Mouse (Mus musculus) hindbrain, embryonic 13.5 days (tissue): ENCODE data around the gene Sec23b. TPM values are rescaled to one million over a fixed set of nuclear protein-coding genes. Genes with fewer than 3 reads are reported as not detected.
"Not testable (repeated sequence)": the region's sequence is repeated elsewhere in the genome, so short reads cannot be mapped to it uniquely, and the experiment has no call there.

Experiments
- ATAC-seq: fragments of 200-750 bp; cut with Nextera tagmentation; 2 replicates; pipeline ENCODE4 v1.8.0; 2017; ENCODE audit warnings: moderate TSS enrichment; ENCODE audit not compliant: low FRiP score
- H3K27ac ChIP-seq: fragments of 300-500 bp; sonication (generic); 2 replicates; pipeline ENCODE4 v1.5.1; 2015; ENCODE audit warnings: inconsistent platforms, mild to moderate bottlenecking, moderate library complexity
- H3K27me3 ChIP-seq: fragments of 300-500 bp; sonication (generic); 2 replicates; pipeline ENCODE4 v1.6.1; 2015; ENCODE audit warnings: mild to moderate bottlenecking, inconsistent platforms
- H3K36me3 ChIP-seq: fragments of 300-500 bp; sonication (generic); 2 replicates; pipeline ENCODE4 v1.6.1; 2015; ENCODE audit warnings: mild to moderate bottlenecking, inconsistent platforms
- H3K4me1 ChIP-seq: fragments of 300-500 bp; sonication (generic); replicated peaks from 2 replicates; pipeline ENCODE4 v1.6.1; 2015; ENCODE audit warnings: inconsistent platforms
- H3K4me2 ChIP-seq: fragments of 300-500 bp; sonication (generic); 2 replicates; pipeline ENCODE4 v1.6.1; 2015; ENCODE audit warnings: inconsistent platforms, mild to moderate bottlenecking, moderate library complexity
- H3K4me3 ChIP-seq: fragments of 300-500 bp; sonication (generic); 2 replicates; pipeline ENCODE4 v1.5.1; 2015; ENCODE audit warnings: mild to moderate bottlenecking, inconsistent platforms
- H3K9ac ChIP-seq: fragments of 300-500 bp; sonication (generic); 2 replicates; pipeline ENCODE4 v1.6.1; 2015; ENCODE audit warnings: mild to moderate bottlenecking, inconsistent platforms
- H3K9me3 ChIP-seq: fragments of 300-500 bp; sonication (generic); 2 replicates; pipeline ENCODE4 v1.6.1; 2016; ENCODE audit warnings: inconsistent platforms
- WGBS: fragments of 180-500 bp; shearing (Covaris S2); methylation state at CpG from one replicate; pipeline ENCODE4 v1.1.7; 2015; 5-methylcytosine and 5-hydroxymethylcytosine counted together
- polyA plus RNA-seq: library from polyadenylated mRNA; unstranded; fragments of >200 nt; fragmentation: Nextera tagmentation; extraction: Ambion mirVana; gene quantifications from 2 replicates; pipeline ENCODE4 v1.2.1, GENCODE M21; 2015

Sec23b gene
- polyA plus RNA-seq, 1 experiment from 2014 or later, result 80.2 TPM

DNA sequence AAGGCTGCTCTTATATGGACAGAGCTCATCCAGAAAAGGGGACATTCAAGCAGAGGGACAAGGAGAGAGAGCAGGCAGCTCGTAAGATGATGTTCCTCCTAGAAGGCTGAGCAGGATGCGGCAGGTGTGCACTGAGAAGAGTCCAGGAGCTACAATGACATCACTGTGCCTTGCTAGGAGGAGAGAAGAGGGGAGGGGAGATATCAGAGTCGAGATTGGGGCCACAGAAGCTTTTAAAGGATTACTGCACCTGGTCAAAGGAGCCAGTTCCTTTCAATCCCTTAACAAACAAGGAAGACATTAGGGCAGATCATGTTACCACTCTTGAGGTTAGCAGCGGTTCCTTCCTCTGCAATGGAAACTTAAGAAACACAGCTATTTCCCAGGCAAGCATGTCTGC is 8.5 kb upstream of the Sec23b start:
- Histone ChIP-seq H3K27me3 (no peaks in the 10 kb centered on the region), H3K27ac (no peak overlapping the region), H3K9me3 (no peaks in the 10 kb centered on the region), H3K4me2 (no peak overlapping the region), H3K9ac (no peak overlapping the region), H3K4me3 (no peak overlapping the region), H3K4me1 (peaks cover 13% of the 10 kb centered on the region), H3K36me3 (peaks cover 44% of the 10 kb centered on the region)
- WGBS, result 90% methylated on average over 4 of the region's 4 CpGs
- ATAC-seq, result no peak

- Histone ChIP-seq H3K4me2 (peak within 1 kb of the TSS; percentile 63), H3K27ac (peak within 1 kb of the TSS; percentile 88), H3K4me1 (peaks cover 18% of the 10 kb centered on the region), H3K4me3 (peak within 1 kb of the TSS; percentile 73), H3K36me3 (peaks cover 19% of the 10 kb centered on the region), H3K27me3 (no peaks in the 10 kb centered on the region), H3K9ac (peak within 1 kb of the TSS; percentile 88), H3K9me3 (no peaks in the 10 kb centered on the region)
- peak; percentile 98 for ATAC-seq
- WGBS, result under 1% methylated on average over 17 of the region's 17 CpGs
Measured at GRCm38 (mm10) chr2:144550529-144550928, 5.5 kb upstream of the Sec23b start, which contains the start of gene Rbbp9. TSS of gene Rbbp9 (minus strand) at chr2:144550869.

DNA sequence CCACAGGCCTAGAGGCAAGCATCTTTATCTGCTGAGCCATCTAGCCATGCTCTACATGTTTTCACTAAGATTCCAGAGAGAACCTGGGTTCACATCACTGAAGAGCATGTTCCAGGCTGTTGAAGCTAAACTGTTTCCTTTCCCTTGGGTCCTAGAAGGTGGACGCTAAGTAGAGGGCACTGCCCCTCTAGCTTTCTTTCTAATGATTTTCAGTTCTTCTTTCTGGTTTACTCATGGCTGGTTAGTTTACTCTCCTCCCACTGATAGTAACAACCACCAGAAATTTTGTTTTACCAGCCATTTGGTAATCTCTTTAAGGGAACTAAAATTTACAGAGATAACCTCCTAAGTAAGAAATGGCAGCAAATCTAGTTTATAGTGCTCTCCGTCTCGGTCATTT is 2.1 kb upstream of the Sec23b start:
- H3K27me3 ChIP-seq, result no peaks in the 10 kb centered on the region
- H3K9ac ChIP-seq, result no peak overlapping the region
- no peak overlapping the region for H3K27ac ChIP-seq
- no peak for ATAC-seq
- H3K36me3 ChIP-seq, result no peaks in the 10 kb centered on the region
- H3K4me2 ChIP-seq, result no peak overlapping the region
- H3K4me3 ChIP-seq, result no peak overlapping the region
- H3K9me3 ChIP-seq, result no peaks in the 10 kb centered on the region
- WGBS, result 95% methylated on average over 3 of the region's 3 CpGs
- peaks cover 28% of the 10 kb centered on the region for H3K4me1 ChIP-seq

DNA sequence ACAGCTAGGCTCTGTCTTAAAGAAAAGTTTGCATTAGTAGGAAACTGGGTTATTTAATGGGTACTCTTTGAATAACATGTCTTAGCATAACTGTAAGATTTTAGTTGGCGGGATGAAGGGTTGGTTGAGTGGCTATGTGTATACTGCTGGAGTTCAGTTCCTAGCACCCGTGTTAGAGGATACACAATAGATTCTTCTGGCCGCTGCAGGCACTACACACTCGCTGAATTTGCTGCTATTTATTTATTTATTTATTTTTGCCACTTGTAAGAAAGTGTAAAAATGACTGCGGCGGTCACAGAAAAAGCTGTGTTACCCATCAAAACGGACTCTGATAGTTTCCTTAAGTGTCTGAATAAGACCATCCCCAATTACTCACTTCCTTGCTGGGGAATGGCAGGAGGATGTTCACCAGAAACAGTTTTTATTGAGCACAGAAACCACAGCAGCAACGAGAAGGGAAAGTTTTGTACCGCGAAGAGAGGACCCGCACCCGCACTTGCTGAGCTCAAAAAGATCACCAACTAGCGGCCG is 676 bp upstream of the Sec23b start:
- WGBS, result 4% methylated on average over 14 of the region's 14 CpGs
- H3K9me3 ChIP-seq, result no peaks in the 10 kb centered on the region
- H3K4me1 ChIP-seq, result peaks cover 16% of the 10 kb centered on the region
- H3K4me3 ChIP-seq, result peak overlapping the region; percentile 75
- no peaks in the 10 kb centered on the region for H3K27me3 ChIP-seq
- peak overlapping the region; percentile 72 for H3K9ac ChIP-seq
- H3K4me2 ChIP-seq, result peak overlapping the region; percentile 71
- H3K27ac ChIP-seq, result peak overlapping the region; percentile 79
- no peak for ATAC-seq
- H3K36me3 ChIP-seq, result peaks cover 12% of the 10 kb centered on the region

DNA sequence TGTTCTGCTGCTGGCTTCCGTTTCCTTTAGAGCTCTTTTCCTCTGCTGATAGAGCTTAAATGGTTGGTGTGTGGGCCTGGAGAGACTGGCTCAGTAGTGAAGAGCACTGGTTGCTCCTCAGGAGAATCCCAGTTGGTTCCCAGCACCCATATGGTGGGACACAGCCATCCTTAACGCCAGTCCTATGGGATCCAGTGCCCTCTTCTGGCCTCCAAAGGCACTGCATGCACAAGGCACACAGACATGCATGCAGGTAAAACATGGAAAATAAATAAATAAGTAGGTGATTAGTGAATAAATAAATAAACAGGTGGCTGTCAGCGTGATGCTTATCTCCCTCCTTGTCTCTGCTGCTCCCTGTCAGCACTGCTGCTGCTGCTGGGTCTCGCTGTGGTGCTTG is 32.7 kb downstream of the Sec23b start:
- no peak overlapping the region for H3K27ac ChIP-seq
- H3K9ac ChIP-seq, result no peak overlapping the region
- ATAC-seq, result no peak
- H3K9me3 ChIP-seq, result no peaks in the 10 kb centered on the region
- H3K4me2 ChIP-seq, result no peak overlapping the region
- peaks cover 65% of the 10 kb centered on the region for H3K36me3 ChIP-seq
- H3K4me1 ChIP-seq, result no peaks in the 10 kb centered on the region
- WGBS, result 80% methylated on average over 4 of the region's 4 CpGs
- H3K4me3 ChIP-seq, result no peak overlapping the region
- H3K27me3 ChIP-seq, result no peaks in the 10 kb centered on the region

DNA sequence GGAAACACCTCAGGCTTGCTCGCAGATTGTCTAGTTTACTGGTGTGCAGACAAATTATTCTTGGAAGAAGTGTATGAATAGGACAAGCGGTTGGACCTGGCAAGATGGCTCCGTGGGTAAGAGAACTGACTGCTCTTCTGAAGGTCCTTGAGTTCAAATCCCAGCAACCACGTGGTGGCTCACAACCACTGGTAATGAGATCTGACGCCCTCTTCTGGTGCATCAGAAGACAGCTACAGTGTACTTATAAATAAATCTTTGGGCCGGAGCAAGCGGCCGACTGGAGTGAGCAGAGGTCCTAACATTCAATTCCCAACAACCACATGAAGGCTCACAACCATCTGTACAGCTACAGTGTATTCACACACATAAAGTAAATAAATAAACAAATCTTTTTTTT is 37.0 kb downstream of the Sec23b start:
- not testable (repeated sequence) for H3K4me1 ChIP-seq, H3K4me2 ChIP-seq, H3K27ac ChIP-seq, H3K27me3 ChIP-seq, H3K4me3 ChIP-seq, H3K9me3 ChIP-seq, ATAC-seq, H3K9ac ChIP-seq
- peaks cover 25% of the 10 kb centered on the region for H3K36me3 ChIP-seq
- WGBS, result 71% methylated on average over 8 of the region's 8 CpGs

GRCm38 (mm10) chr2:144593951-144594651 is 38.1 kb downstream of the Sec23b start, which contains the start of gene Smim26:
TSS of gene Smim26 (plus strand) at chr2:144594054.
- H3K27ac ChIP-seq, result peak within 1 kb of the TSS; percentile 73
- H3K4me2 ChIP-seq, result peak within 1 kb of the TSS; percentile 68
- peak within 1 kb of the TSS; percentile 65 for H3K4me3 ChIP-seq
- no peaks in the 10 kb centered on the region for H3K27me3 ChIP-seq
- H3K36me3 ChIP-seq, result peaks cover 16% of the 10 kb centered on the region
- no peaks in the 10 kb centered on the region for H3K9me3 ChIP-seq
- peaks cover 7% of the 10 kb centered on the region for H3K4me1 ChIP-seq
- 3% methylated on average over 31 of the region's 31 CpGs for WGBS
- peak; percentile 97 for ATAC-seq
- H3K9ac ChIP-seq, result peak within 1 kb of the TSS; percentile 79

DNA sequence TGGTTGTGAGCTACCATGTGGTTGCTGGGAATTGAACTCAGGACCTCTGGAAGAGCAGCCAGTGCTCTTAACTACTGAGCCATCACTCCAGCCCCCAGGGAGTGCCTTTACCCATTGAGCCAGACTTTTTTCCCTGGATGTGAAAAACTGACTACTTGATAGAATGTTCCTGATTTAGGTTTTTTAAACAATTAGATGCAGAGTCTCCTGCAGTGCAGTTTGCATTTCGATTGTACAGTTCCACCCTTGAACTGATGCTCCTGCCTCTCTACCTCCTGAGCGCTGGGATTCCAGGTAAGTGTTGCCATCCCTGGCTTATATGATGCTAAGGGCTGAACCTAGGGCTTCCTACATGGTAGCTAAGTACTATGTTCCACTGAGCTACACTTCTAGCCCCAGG is 42.0 kb downstream of the Sec23b start:
- 77% methylated on average over 2 of the region's 2 CpGs for WGBS

GRCm38 (mm10) chr2:144599831-144600687 is 44.0 kb downstream of the Sec23b start, which contains the start of gene Dtd1:
TSS of gene Dtd1 (plus strand) at chr2:144599897.
- no peaks in the 10 kb centered on the region for H3K27me3 ChIP-seq
- peaks cover 8% of the 10 kb centered on the region; the same call in 1 of the 2 replicates for H3K4me1 ChIP-seq
- WGBS, result 2% methylated on average over 50 of the region's 50 CpGs
- H3K4me3 ChIP-seq, result peak within 1 kb of the TSS; percentile 67
- H3K4me2 ChIP-seq, result peak within 1 kb of the TSS; percentile 65
- peak within 1 kb of the TSS; percentile 87 for H3K9ac ChIP-seq
- no peaks in the 10 kb centered on the region for H3K9me3 ChIP-seq
- ATAC-seq, result peak; percentile 94
- H3K36me3 ChIP-seq, result no peaks in the 10 kb centered on the region
- peak within 1 kb of the TSS; percentile 85 for H3K27ac ChIP-seq

More for the DNA sequence above, 42.0 kb downstream of the Sec23b start:
- H3K27ac ChIP-seq, result no peak overlapping the region
- no peak for ATAC-seq
- peaks cover 16% of the 10 kb centered on the region for H3K4me1 ChIP-seq
- no peak overlapping the region for H3K4me3 ChIP-seq
- no peak overlapping the region for H3K4me2 ChIP-seq
- no peaks in the 10 kb centered on the region for H3K27me3 ChIP-seq
- H3K9ac ChIP-seq, result no peak overlapping the region
- H3K9me3 ChIP-seq, result no peaks in the 10 kb centered on the region
- H3K36me3 ChIP-seq, result no peaks in the 10 kb centered on the region

GRCm38 (mm10) chr2:144601576-144601975 is 45.5 kb downstream of the Sec23b start:
- no peak overlapping the region for H3K9ac ChIP-seq
- no peak for ATAC-seq
- H3K36me3 ChIP-seq, result peaks cover 7% of the 10 kb centered on the region
- H3K27me3 ChIP-seq, result no peaks in the 10 kb centered on the region
- no peaks in the 10 kb centered on the region for H3K9me3 ChIP-seq
- peaks cover 8% of the 10 kb centered on the region; the same call in 1 of the 2 replicates for H3K4me1 ChIP-seq
- 92% methylated on average over 1 of the region's 1 CpGs for WGBS
- no peak overlapping the region for H3K27ac ChIP-seq
- no peak overlapping the region for H3K4me2 ChIP-seq
- H3K4me3 ChIP-seq, result no peak overlapping the region

DNA sequence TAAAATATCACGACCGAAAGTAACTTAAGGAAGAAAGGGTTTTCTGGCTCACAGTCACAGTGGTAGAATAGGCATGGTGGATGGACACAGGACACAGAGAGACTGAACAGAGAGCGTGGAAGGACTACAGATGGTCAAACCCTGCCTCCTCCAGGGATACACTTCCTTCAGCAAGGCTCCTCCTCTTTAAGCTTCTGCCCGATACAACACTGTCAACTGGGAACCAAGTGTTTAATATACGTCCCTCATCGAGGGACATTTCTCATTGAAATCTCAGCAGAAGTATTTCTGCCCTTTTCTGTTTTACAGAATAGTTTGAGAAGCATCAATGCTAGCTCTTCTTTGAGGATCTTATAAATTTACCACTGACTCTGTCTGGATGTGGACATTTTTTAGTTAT is 57.9 kb downstream of the Sec23b start:
- no peak overlapping the region for H3K4me3 ChIP-seq
- H3K27ac ChIP-seq, result no peak overlapping the region
- 95% methylated on average over 6 of the region's 6 CpGs for WGBS
- no peaks in the 10 kb centered on the region for H3K27me3 ChIP-seq
- no peak overlapping the region for H3K9ac ChIP-seq
- H3K4me1 ChIP-seq, result no peaks in the 10 kb centered on the region
- peaks cover 4% of the 10 kb centered on the region; the same call in 1 of the 2 replicates for H3K36me3 ChIP-seq
- H3K4me2 ChIP-seq, result no peak overlapping the region
- H3K9me3 ChIP-seq, result peaks cover under 1% of the 10 kb centered on the region; the same call in 1 of the 2 replicates
- no peak for ATAC-seq
